Mouse (Mus musculus): ENCODE data around the gene Gid8. TPM values are rescaled to one million over a fixed set of nuclear protein-coding genes. Genes with fewer than 3 reads are reported as not detected.

The Gid8 gene
- total RNA-seq (2021): 10 to 100 TPM; 57.5 to 60.0 TPM
- long read RNA-seq, experiment 1, transcript Gid8-201 (5 exons, 1,655 nt): major isoform, 10 of 16 reads
- long read RNA-seq, experiment 1, partial matches to known transcripts: 4 of 16 reads
- long read RNA-seq, experiment 1, other reads (novel, unspliced or antisense): 2 of 16 reads
- long read RNA-seq, experiment 2, transcript Gid8-201 (5 exons, 1,655 nt): major isoform, 8 of 15 reads
- long read RNA-seq, experiment 2, partial matches to known transcripts: 4 of 15 reads
- long read RNA-seq, experiment 2, other reads (novel, unspliced or antisense): 3 of 15 reads

- DNase-seq (ENCODE audit: low spot score in 2 of 2): peak; percentile 95 to 96
- H3K4me3 ChIP-seq: peak within 1 kb of the TSS; percentile 99
- H3K27ac ChIP-seq: peak within 1 kb of the TSS; percentile 99
- TF ChIP-seq CTCF (conservative IDR thresholded peaks at IDR 0.05): no peak
Observed at GRCm38 (mm10) chr2:180709923-180710272, at the start of gene Gid8, which contains the start of gene Dido1. Gid8 (plus strand) TSS chr2:180710117. Dido1 (minus strand) TSS chr2:180709999.

- Histone ChIP-seq H3K27ac (no peak overlapping the region), H3K4me3 (no peak overlapping the region)
- DNase-seq (ENCODE audit: low spot score in 2 of 2): no peak
- TF ChIP-seq CTCF (conservative IDR thresholded peaks at IDR 0.05): no peak
Observed at GRCm38 (mm10) chr2:180660521-180660920, 49.4 kb upstream of the Gid8 start.

- no peak for TF ChIP-seq CTCF (conservative IDR thresholded peaks at IDR 0.05)
- no peak for DNase-seq (ENCODE audit: low spot score in 2 of 2)
- Histone ChIP-seq H3K27ac (no peak overlapping the region), H3K4me3 (no peak overlapping the region)
Observed at GRCm38 (mm10) chr2:180662008-180662407, 47.9 kb upstream of the Gid8 start.

- H3K27ac ChIP-seq: no peak overlapping the region
- no peak overlapping the region for H3K4me3 ChIP-seq
- TF ChIP-seq CTCF (conservative IDR thresholded peaks at IDR 0.05): no peak
- no peak for DNase-seq (ENCODE audit: low spot score in 2 of 2)
Observed at GRCm38 (mm10) chr2:180676706-180677105, 33.2 kb upstream of the Gid8 start.

GRCm38 (mm10) chr2:180678609-180679140, 31.2 kb upstream of the Gid8 start:
- Histone ChIP-seq H3K4me3 (no peak overlapping the region), H3K27ac (no peak overlapping the region)
- DNase-seq (ENCODE audit: low spot score in 2 of 2): peak; percentile 58 to 73
- peak; percentile 86 for TF ChIP-seq CTCF (conservative IDR thresholded peaks at IDR 0.05)

- Histone ChIP-seq H3K4me3 (no peak overlapping the region), H3K27ac (no peak overlapping the region)
- no peak for DNase-seq (ENCODE audit: low spot score in 2 of 2)
- no peak for TF ChIP-seq CTCF (conservative IDR thresholded peaks at IDR 0.05)
Observed at GRCm38 (mm10) chr2:180681225-180681624, 28.7 kb upstream of the Gid8 start.

GRCm38 (mm10) chr2:180683524-180683923, 26.4 kb upstream of the Gid8 start:
- no peak for DNase-seq (ENCODE audit: low spot score in 2 of 2)
- no peak for TF ChIP-seq CTCF (conservative IDR thresholded peaks at IDR 0.05)

GRCm38 (mm10) chr2:180684031-180684430, 25.9 kb upstream of the Gid8 start:
- DNase-seq (ENCODE audit: low spot score in 2 of 2): no peak
- TF ChIP-seq CTCF (conservative IDR thresholded peaks at IDR 0.05): no peak
- no peak overlapping the region for H3K4me3 ChIP-seq
- H3K27ac ChIP-seq: no peak overlapping the region

More at GRCm38 (mm10) chr2:180683524-180683923, 26.4 kb upstream of the Gid8 start:
- no peak overlapping the region for H3K27ac ChIP-seq
- H3K4me3 ChIP-seq: no peak overlapping the region

- Histone ChIP-seq H3K27ac (peak overlapping the region; percentile 44), H3K4me3 (no peak overlapping the region)
- DNase-seq (ENCODE audit: low spot score in 2 of 2): no peak
- TF ChIP-seq CTCF (conservative IDR thresholded peaks at IDR 0.05): no peak
Observed at GRCm38 (mm10) chr2:180689841-180690240, 20.1 kb upstream of the Gid8 start.

GRCm38 (mm10) chr2:180692630-180693029, 17.3 kb upstream of the Gid8 start:
- H3K4me3 ChIP-seq: no peak overlapping the region; the same call in 1 of the 2 replicates
- TF ChIP-seq CTCF (conservative IDR thresholded peaks at IDR 0.05): no peak
- DNase-seq (ENCODE audit: low spot score in 2 of 2): peak; percentile 24 to 39
- peak overlapping the region; percentile 86 for H3K27ac ChIP-seq

GRCm38 (mm10) chr2:180695176-180695575, 14.7 kb upstream of the Gid8 start:
- DNase-seq (ENCODE audit: low spot score in 2 of 2): peak in 1 of 2 experiments; percentile 45
- H3K27ac ChIP-seq: peak overlapping the region; percentile 21; the same call in 1 of the 2 replicates
- TF ChIP-seq CTCF (conservative IDR thresholded peaks at IDR 0.05): no peak

GRCm38 (mm10) chr2:180700457-180700856, 9.5 kb upstream of the Gid8 start:
- no peak for DNase-seq (ENCODE audit: low spot score in 2 of 2)
- peak overlapping the region; percentile 74 for H3K4me3 ChIP-seq
- TF ChIP-seq CTCF (conservative IDR thresholded peaks at IDR 0.05): no peak
- H3K27ac ChIP-seq: peak overlapping the region; percentile 96; the same call in 1 of the 2 replicates

More at GRCm38 (mm10) chr2:180695176-180695575, 14.7 kb upstream of the Gid8 start:
- H3K4me3 ChIP-seq: no peak overlapping the region

GRCm38 (mm10) chr2:180701053-180701766, 8.7 kb upstream of the Gid8 start:
- Histone ChIP-seq H3K4me3 (peak overlapping the region; percentile 74), H3K27ac (peak overlapping the region; percentile 96)
- no peak for DNase-seq (ENCODE audit: low spot score in 2 of 2)
- no peak for TF ChIP-seq CTCF (conservative IDR thresholded peaks at IDR 0.05)

All from layer of hippocampus, adult 2 months (tissue).